Mouse (Mus musculus): Measurements from ENCODE around the gene Tmcc3. TPM values are rescaled to one million over a fixed set of nuclear protein-coding genes. Genes with fewer than 3 reads are reported as not detected.

Tmcc3 gene
- polyA plus RNA-seq, 1 experiment from 2014 or later = 2.3 TPM

- Histone ChIP-seq H3K9me3 (no peaks in the 10 kb centered on the region), H3K4me3 (no peak overlapping the region), H3K4me1 (peaks cover 9% of the 10 kb centered on the region), H3K36me3 (replicated peaks) (no peaks in the 10 kb centered on the region), H3K27me3 (ENCODE audit: poor library complexity, severe bottlenecking) (no peaks in the 10 kb centered on the region), H3K27ac (no peak overlapping the region)
- WGBS = 75% methylated on average over 17 of the region's 17 CpGs
- no peak for DNase-seq (ENCODE audit: extremely low spot score, low spot score)
These were observed 29.8 kb downstream of the Tmcc3 start for GRCm38 (mm10) chr10:94341501-94341900.

DNA sequence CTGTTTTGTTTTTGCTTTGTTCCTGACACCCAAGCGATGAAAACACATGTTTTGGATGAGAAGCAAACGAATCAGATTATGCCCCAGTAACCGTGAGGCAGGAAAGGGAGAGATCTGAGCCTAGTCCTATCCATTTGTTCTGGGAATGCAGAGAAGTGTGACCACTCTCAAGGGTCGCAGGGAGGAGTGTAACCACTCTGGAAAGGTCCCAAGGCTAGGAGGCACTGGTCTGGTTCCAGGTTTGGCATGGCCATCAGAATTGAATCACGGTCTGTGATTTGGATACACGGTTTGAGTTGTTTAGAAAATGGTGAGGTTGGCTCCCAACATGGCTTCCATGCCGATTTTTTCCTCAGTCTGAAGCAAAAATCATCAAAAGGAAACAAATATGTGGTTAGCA is 30.5 kb downstream of the Tmcc3 start:
- no peak for DNase-seq (ENCODE audit: extremely low spot score, low spot score)
- Histone ChIP-seq H3K36me3 (replicated peaks) (no peaks in the 10 kb centered on the region), H3K27me3 (ENCODE audit: poor library complexity, severe bottlenecking) (no peaks in the 10 kb centered on the region), H3K9me3 (no peaks in the 10 kb centered on the region), H3K4me3 (no peak overlapping the region), H3K4me1 (peaks cover 9% of the 10 kb centered on the region), H3K27ac (no peak overlapping the region)
- 72% methylated on average over 7 of the region's 7 CpGs for WGBS

GRCm38 (mm10) chr10:94343581-94343980 is 31.8 kb downstream of the Tmcc3 start:
- WGBS = 90% methylated on average over 7 of the region's 7 CpGs
- no peak for DNase-seq (ENCODE audit: extremely low spot score, low spot score)
- Histone ChIP-seq H3K36me3 (replicated peaks) (no peaks in the 10 kb centered on the region), H3K4me1 (peaks cover 9% of the 10 kb centered on the region), H3K27me3 (ENCODE audit: poor library complexity, severe bottlenecking) (no peaks in the 10 kb centered on the region), H3K4me3 (no peak overlapping the region), H3K27ac (no peak overlapping the region), H3K9me3 (no peaks in the 10 kb centered on the region)

DNA sequence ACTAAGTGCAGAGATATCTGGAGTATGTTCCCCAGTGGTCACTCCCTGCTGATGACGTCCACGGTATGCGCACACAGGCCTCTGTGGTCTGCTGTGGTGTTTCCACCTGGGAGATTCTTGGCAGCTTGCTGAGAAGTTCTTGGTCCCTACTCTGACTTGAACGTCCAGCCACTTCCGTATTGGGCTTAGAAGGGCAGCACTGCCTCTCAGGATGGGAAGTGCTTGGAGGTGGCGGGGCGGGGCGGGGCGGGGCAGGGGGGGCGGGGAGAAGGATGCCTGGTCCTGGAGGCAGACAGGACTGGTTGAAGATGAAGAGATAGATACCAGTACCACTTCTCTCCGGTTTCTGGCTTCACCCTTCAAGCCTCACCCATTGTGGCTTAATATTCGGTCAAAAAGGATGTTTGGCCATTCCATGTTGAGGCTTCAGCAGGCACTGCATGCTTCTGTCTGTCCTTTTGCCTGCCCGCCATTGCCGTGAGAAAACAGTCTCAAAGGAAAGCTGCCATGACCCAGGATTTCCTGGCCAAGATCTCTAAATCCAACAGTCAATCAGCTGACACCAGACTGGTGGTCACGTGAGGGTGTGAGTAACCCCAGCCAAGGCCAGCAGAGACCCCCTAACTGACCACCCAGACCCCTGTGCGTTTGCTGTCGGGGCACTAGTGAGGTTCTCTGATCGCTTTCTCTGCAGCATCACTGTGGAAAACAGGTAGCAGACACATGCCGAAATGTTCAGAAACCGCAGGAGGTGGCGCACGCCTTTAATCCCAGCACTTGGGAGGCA is 33.1 kb downstream of the Tmcc3 start:
- H3K27ac ChIP-seq = no peak overlapping the region
- no peaks in the 10 kb centered on the region for H3K9me3 ChIP-seq
- no peaks in the 10 kb centered on the region for H3K27me3 ChIP-seq (ENCODE audit: poor library complexity, severe bottlenecking)
- peaks cover 9% of the 10 kb centered on the region for H3K4me1 ChIP-seq
- 51% methylated on average over 22 of the region's 22 CpGs for WGBS
- H3K36me3 ChIP-seq (replicated peaks) = no peaks in the 10 kb centered on the region
- DNase-seq (ENCODE audit: extremely low spot score, low spot score) = no peak
- H3K4me3 ChIP-seq = no peak overlapping the region

- WGBS = 93% methylated on average over 7 of the region's 7 CpGs
- H3K27me3 ChIP-seq (ENCODE audit: poor library complexity, severe bottlenecking) = no peaks in the 10 kb centered on the region
- H3K36me3 ChIP-seq (replicated peaks) = no peaks in the 10 kb centered on the region
- H3K27ac ChIP-seq = no peak overlapping the region
- no peaks in the 10 kb centered on the region for H3K9me3 ChIP-seq
- H3K4me3 ChIP-seq = no peak overlapping the region
- peaks cover 16% of the 10 kb centered on the region for H3K4me1 ChIP-seq
- DNase-seq (ENCODE audit: extremely low spot score, low spot score) = no peak
These were observed 33.9 kb downstream of the Tmcc3 start for GRCm38 (mm10) chr10:94345509-94346252.

DNA sequence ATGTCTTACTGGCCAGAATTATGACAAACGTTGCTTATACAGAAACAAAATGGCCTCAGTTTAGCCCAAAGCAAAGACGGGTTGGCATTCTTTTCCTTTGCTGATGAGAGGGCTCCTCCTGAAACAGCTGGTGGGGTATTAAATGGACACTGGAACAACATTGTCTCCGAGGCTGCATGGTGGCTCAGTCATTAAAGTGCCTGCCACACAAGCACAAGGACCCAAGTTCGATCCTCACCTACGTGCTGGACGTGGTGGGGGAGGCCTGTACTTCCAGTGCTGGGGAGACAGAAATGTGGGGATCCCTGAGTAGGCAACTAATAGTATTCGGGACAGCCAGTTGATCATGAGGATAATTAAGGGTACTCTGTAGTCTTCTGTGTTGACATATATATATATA is 34.8 kb downstream of the Tmcc3 start:
- no peak overlapping the region for H3K4me3 ChIP-seq
- H3K9me3 ChIP-seq = no peaks in the 10 kb centered on the region
- no peaks in the 10 kb centered on the region for H3K27me3 ChIP-seq (ENCODE audit: poor library complexity, severe bottlenecking)
- no peaks in the 10 kb centered on the region for H3K36me3 ChIP-seq (replicated peaks)
- no peak overlapping the region for H3K27ac ChIP-seq
- peaks cover 16% of the 10 kb centered on the region for H3K4me1 ChIP-seq
- 89% methylated on average over 7 of the region's 7 CpGs for WGBS
- no peak for DNase-seq (ENCODE audit: extremely low spot score, low spot score)

- H3K9me3 ChIP-seq = no peaks in the 10 kb centered on the region
- H3K27ac ChIP-seq = no peak overlapping the region
- H3K4me3 ChIP-seq = no peak overlapping the region
- 81% methylated on average over 10 of the region's 10 CpGs for WGBS
- peaks cover 16% of the 10 kb centered on the region for H3K4me1 ChIP-seq
- no peak for DNase-seq (ENCODE audit: extremely low spot score, low spot score)
- H3K27me3 ChIP-seq (ENCODE audit: poor library complexity, severe bottlenecking) = no peaks in the 10 kb centered on the region
- no peaks in the 10 kb centered on the region for H3K36me3 ChIP-seq (replicated peaks)
These were observed 35.5 kb downstream of the Tmcc3 start for GRCm38 (mm10) chr10:94347296-94347695.

- Histone ChIP-seq H3K27me3 (ENCODE audit: poor library complexity, severe bottlenecking) (no peaks in the 10 kb centered on the region), H3K36me3 (replicated peaks) (no peaks in the 10 kb centered on the region), H3K4me3 (no peak overlapping the region), H3K27ac (no peak overlapping the region), H3K4me1 (peaks cover 16% of the 10 kb centered on the region), H3K9me3 (no peaks in the 10 kb centered on the region)
- 97% methylated on average over 10 of the region's 10 CpGs for WGBS
- no peak for DNase-seq (ENCODE audit: extremely low spot score, low spot score)
These were observed 36.2 kb downstream of the Tmcc3 start for GRCm38 (mm10) chr10:94347959-94348358.

DNA sequence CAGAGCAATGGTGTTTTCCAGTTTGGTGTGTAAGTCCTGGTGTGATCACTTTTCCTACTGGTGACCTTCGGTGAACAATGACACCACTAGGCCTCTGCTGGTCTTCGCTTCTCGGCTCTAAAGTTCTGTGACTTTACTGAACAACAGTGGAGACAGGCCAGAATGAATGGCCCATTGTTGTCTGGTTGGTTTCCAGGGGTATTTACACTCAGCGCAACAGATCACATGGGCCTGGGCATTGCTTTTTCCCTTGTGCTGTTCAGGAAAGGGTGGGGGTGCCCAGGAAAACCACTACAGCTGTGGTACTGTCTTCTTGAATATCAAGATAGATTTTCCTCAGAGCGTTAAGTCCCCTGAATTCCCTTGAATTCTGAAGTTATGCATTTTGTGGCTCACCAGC is 38.5 kb downstream of the Tmcc3 start:
- Histone ChIP-seq H3K4me3 (no peak overlapping the region), H3K9me3 (no peaks in the 10 kb centered on the region), H3K36me3 (replicated peaks) (no peaks in the 10 kb centered on the region), H3K4me1 (peaks cover 7% of the 10 kb centered on the region; the same call in 1 of the 2 replicates), H3K27me3 (ENCODE audit: poor library complexity, severe bottlenecking) (no peaks in the 10 kb centered on the region), H3K27ac (0 out of 2 replicates have a peak overlapping the region, but pooled peaks have one; percentile 30)
- 71% methylated on average over 5 of the region's 5 CpGs for WGBS
- DNase-seq (ENCODE audit: extremely low spot score, low spot score) = no peak

DNA sequence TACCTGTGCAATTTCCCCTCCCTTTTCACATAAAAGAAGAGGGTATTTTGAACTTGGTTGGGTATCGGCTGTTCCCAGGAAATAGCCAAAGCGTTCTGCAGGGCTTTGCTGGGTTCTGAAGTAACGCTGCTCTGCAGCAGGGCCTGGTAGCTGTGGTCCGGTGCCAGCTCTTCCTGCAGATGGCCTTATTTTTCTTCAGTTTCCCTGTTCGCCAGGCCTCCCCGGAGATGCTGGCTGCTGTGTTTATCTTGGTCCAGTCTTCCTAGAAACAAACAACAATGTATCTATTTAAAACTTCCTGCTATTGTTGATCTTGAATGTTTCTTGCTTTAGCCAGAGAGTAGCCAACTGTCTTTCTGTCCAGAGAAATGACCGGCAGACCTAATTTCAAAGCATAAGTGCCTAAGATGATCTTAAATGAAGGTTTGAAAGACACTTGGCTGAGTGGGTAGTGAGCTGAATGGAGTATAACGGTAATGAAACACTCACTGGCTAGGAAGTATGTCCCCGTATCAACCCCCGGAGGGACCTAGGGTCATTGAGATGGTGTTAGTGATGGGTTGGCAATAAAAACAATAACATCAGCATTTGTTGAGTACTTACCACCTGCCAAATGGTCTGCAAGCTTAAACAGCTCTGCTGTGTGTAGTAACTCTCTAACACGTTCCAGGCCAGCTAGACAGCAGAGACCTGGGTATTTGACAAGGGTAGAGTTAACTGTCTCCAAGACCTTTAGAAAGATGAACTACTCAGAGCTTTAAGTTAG is 39.3 kb downstream of the Tmcc3 start:
- H3K27ac ChIP-seq = no peak overlapping the region
- 85% methylated on average over 11 of the region's 11 CpGs for WGBS
- H3K4me3 ChIP-seq = no peak overlapping the region
- no peaks in the 10 kb centered on the region for H3K27me3 ChIP-seq (ENCODE audit: poor library complexity, severe bottlenecking)
- peaks cover 7% of the 10 kb centered on the region; the same call in 1 of the 2 replicates for H3K4me1 ChIP-seq
- no peaks in the 10 kb centered on the region for H3K9me3 ChIP-seq
- H3K36me3 ChIP-seq (replicated peaks) = no peaks in the 10 kb centered on the region
- DNase-seq (ENCODE audit: extremely low spot score, low spot score) = no peak

GRCm38 (mm10) chr10:94352172-94352876 is 40.6 kb downstream of the Tmcc3 start:
- Histone ChIP-seq H3K27me3 (ENCODE audit: poor library complexity, severe bottlenecking) (no peaks in the 10 kb centered on the region), H3K4me1 (peaks cover 7% of the 10 kb centered on the region; the same call in 1 of the 2 replicates), H3K9me3 (no peaks in the 10 kb centered on the region), H3K36me3 (replicated peaks) (no peaks in the 10 kb centered on the region), H3K4me3 (no peak overlapping the region), H3K27ac (no peak overlapping the region)
- no peak for DNase-seq (ENCODE audit: extremely low spot score, low spot score)
- whole genome bisulfite sequencing = 94% methylated on average over 7 of the region's 7 CpGs
